Mouse (Mus musculus) limb, embryonic 13.5 days (tissue): ENCODE results near the gene Zmiz1. TPM values are rescaled to one million over a fixed set of nuclear protein-coding genes. Genes with fewer than 3 reads are reported as not detected.

Experiments
- ATAC-seq: fragments of 200-750 bp; cut with Nextera tagmentation; 2 replicates; pipeline ENCODE4 v1.8.0; 2017; ENCODE audit warnings: low read depth, moderate number of reproducible peaks, moderate TSS enrichment; ENCODE audit not compliant: low FRiP score
- H3K27ac ChIP-seq: fragments of 300-500 bp; sonication (generic); 2 replicates; pipeline ENCODE4 v1.5.1; 2015; ENCODE audit warnings: inconsistent platforms, mild to moderate bottlenecking, moderate library complexity
- H3K27me3 ChIP-seq: fragments of 300-500 bp; sonication (generic); 2 replicates; pipeline ENCODE4 v1.6.1; 2015; ENCODE audit warnings: mild to moderate bottlenecking, inconsistent platforms
- H3K36me3 ChIP-seq: fragments of 300-500 bp; sonication (generic); 2 replicates; pipeline ENCODE4 v1.6.1; 2015; ENCODE audit warnings: inconsistent platforms, mild to moderate bottlenecking, moderate library complexity
- H3K4me1 ChIP-seq: fragments of 300-500 bp; sonication (generic); 2 replicates; pipeline ENCODE4 v1.6.1; 2015; ENCODE audit warnings: inconsistent platforms
- H3K4me2 ChIP-seq: fragments of 300-500 bp; sonication (generic); replicated peaks from 2 replicates; pipeline ENCODE4 v1.6.1; 2015; ENCODE audit warnings: inconsistent platforms, mild to moderate bottlenecking, moderate library complexity
- H3K4me3 ChIP-seq: fragments of 300-500 bp; sonication (generic); 2 replicates; pipeline ENCODE4 v1.5.1; 2015; ENCODE audit warnings: moderate library complexity, mild to moderate bottlenecking, inconsistent platforms
- H3K9ac ChIP-seq: fragments of 300-500 bp; sonication (generic); 2 replicates; pipeline ENCODE4 v1.6.1; 2015; ENCODE audit warnings: mild to moderate bottlenecking, inconsistent platforms
- H3K9me3 ChIP-seq: fragments of 300-500 bp; sonication (generic); 2 replicates; pipeline ENCODE4 v1.6.1; 2016; ENCODE audit warnings: inconsistent platforms
- WGBS: fragments of 180-500 bp; shearing (Covaris S2); methylation state at CpG from one replicate; pipeline ENCODE4 v1.1.7; 2015; 5-methylcytosine and 5-hydroxymethylcytosine counted together
- polyA plus RNA-seq: library from polyadenylated mRNA; unstranded; fragments of >200 nt; fragmentation: Nextera tagmentation; extraction: Ambion mirVana; gene quantifications from 2 replicates; pipeline ENCODE4 v1.2.1, GENCODE M21; 2015

The Zmiz1 gene
- polyA plus RNA-seq, 1 experiment from 2014 or later: 68.6 TPM

DNA sequence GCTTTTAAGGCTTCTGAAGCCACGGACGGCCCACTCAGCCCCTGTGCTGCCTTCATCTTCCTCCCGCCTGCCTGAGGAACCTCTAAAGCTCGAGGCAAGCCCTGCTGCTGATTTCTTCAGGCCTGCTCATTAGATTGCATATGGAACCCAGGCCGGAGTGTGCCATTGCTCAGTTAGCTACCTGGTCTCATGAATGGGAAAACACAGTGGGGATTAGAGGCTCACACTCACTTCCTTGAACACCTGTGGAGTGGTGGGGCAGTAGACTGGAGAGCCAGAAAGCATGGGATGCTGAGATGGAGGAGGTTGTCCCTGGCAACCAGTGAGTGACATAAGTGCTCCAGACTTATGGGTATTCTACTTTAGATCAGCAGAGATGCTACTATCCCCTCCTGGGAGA is 19.3 kb downstream of the Zmiz1 start:
- Histone ChIP-seq H3K4me3 (no peak overlapping the region), H3K36me3 (peaks cover 48% of the 10 kb centered on the region), H3K4me2 (no peak overlapping the region), H3K4me1 (peaks cover 99% of the 10 kb centered on the region), H3K9me3 (no peaks in the 10 kb centered on the region), H3K27me3 (no peaks in the 10 kb centered on the region), H3K9ac (no peak overlapping the region), H3K27ac (no peak overlapping the region)
- WGBS: 58% methylated on average over 5 of the region's 5 CpGs
- no peak for ATAC-seq

- no peak overlapping the region for H3K27ac ChIP-seq
- no peaks in the 10 kb centered on the region for H3K9me3 ChIP-seq
- H3K4me1 ChIP-seq: peaks cover 99% of the 10 kb centered on the region
- no peak overlapping the region for H3K4me3 ChIP-seq
- no peak overlapping the region for H3K9ac ChIP-seq
- peaks cover 48% of the 10 kb centered on the region for H3K36me3 ChIP-seq
- no peak for ATAC-seq
- H3K27me3 ChIP-seq: no peaks in the 10 kb centered on the region
- H3K4me2 ChIP-seq: no peak overlapping the region
- WGBS: 78% methylated on average over 9 of the region's 9 CpGs
Measured at GRCm38 (mm10) chr14:25478755-25479154, 19.8 kb downstream of the Zmiz1 start.

GRCm38 (mm10) chr14:25479841-25480252 is 20.9 kb downstream of the Zmiz1 start:
- H3K4me1 ChIP-seq: peaks cover 97% of the 10 kb centered on the region
- no peak overlapping the region for H3K27ac ChIP-seq

DNA sequence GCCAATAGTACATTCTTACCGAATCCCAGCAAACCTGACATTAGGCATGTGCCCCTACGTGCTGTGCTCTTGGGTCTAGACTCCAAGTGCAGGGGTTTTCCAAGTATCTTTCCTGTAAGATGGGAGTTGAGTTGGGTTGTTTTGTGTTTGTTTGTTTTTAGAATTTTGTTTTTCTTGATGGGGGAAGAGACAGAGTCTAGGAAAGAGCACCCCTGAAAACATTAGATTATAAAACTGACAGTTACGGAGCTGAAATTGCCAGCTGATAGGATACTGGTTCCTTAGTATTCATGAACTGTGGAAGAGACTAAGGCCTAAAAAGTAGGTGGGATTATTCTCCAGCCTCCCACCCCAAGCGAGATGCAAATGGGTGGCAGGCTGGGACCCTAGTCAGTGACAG is 21.5 kb downstream of the Zmiz1 start:
- peaks cover 41% of the 10 kb centered on the region for H3K36me3 ChIP-seq
- H3K4me2 ChIP-seq: 0 out of 2 replicates have a peak overlapping the region, but pooled peaks have one; percentile 16
- no peak for ATAC-seq
- no peak overlapping the region for H3K4me3 ChIP-seq
- H3K9me3 ChIP-seq: no peaks in the 10 kb centered on the region
- H3K4me1 ChIP-seq: peaks cover 95% of the 10 kb centered on the region
- WGBS: 80% methylated on average over 4 of the region's 4 CpGs
- H3K9ac ChIP-seq: peak overlapping the region; percentile 36; the same call in 1 of the 2 replicates
- H3K27ac ChIP-seq: peak overlapping the region; percentile 72; the same call in 1 of the 2 replicates
- H3K27me3 ChIP-seq: no peaks in the 10 kb centered on the region

More at GRCm38 (mm10) chr14:25479841-25480252, 20.9 kb downstream of the Zmiz1 start:
- peak overlapping the region; percentile 36; the same call in 1 of the 2 replicates for H3K9ac ChIP-seq
- no peaks in the 10 kb centered on the region for H3K9me3 ChIP-seq
- H3K36me3 ChIP-seq: peaks cover 41% of the 10 kb centered on the region
- no peak overlapping the region for H3K4me3 ChIP-seq
- no peak overlapping the region for H3K4me2 ChIP-seq
- 51% methylated on average over 3 of the region's 3 CpGs for WGBS
- ATAC-seq: no peak
- H3K27me3 ChIP-seq: no peaks in the 10 kb centered on the region

- no peaks in the 10 kb centered on the region for H3K9me3 ChIP-seq
- peak overlapping the region; percentile 72; the same call in 1 of the 2 replicates for H3K27ac ChIP-seq
- no peaks in the 10 kb centered on the region for H3K27me3 ChIP-seq
- peaks cover 95% of the 10 kb centered on the region for H3K4me1 ChIP-seq
- H3K4me2 ChIP-seq: 0 out of 2 replicates have a peak overlapping the region, but pooled peaks have one; percentile 16
- no peak for ATAC-seq
- peaks cover 35% of the 10 kb centered on the region for H3K36me3 ChIP-seq
- H3K4me3 ChIP-seq: no peak overlapping the region
- WGBS: 70% methylated on average over 20 of the region's 20 CpGs
- H3K9ac ChIP-seq: 0 out of 2 replicates have a peak overlapping the region, but pooled peaks have one; percentile 13
Measured at GRCm38 (mm10) chr14:25480916-25481666, 22.1 kb downstream of the Zmiz1 start.

DNA sequence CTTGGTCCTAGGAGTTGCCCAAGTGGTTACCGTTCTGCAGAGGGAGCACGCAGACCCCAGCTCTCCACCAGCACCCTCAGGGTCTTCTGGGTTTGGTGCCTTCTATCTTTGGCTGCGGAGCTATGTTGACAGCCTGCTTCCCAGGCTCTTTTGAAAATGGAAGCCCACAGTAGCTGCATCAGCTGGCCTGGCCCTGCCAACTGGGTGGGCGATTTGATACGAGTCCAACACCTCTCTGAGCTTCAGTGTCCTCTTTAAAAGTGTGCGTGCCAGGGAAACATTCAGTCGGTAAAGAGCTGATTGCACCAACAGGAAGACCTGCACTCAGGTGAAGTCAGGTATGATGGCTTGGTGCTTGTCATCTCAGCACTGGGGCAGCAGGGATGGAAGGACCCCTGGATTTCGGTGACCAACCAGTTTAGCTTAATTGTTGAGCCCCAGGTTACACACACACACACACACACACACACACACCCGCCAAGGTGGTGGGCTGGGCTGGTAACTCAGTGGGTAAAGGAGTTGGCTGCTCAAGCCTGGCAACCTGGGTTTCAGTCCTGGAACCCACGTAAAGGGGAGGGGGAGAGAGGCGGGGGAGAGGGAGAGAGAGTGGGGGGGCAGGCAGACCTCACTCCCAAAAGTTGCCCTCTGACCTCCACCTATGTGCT is 22.8 kb downstream of the Zmiz1 start:
- no peaks in the 10 kb centered on the region for H3K9me3 ChIP-seq
- ATAC-seq: no peak
- H3K9ac ChIP-seq: 0 out of 2 replicates have a peak overlapping the region, but pooled peaks have one; percentile 13
- WGBS: 84% methylated on average over 11 of the region's 11 CpGs
- no peaks in the 10 kb centered on the region for H3K27me3 ChIP-seq
- H3K27ac ChIP-seq: peak overlapping the region; percentile 72; the same call in 1 of the 2 replicates
- H3K4me2 ChIP-seq: no peak overlapping the region
- no peak overlapping the region for H3K4me3 ChIP-seq
- H3K4me1 ChIP-seq: peaks cover 95% of the 10 kb centered on the region
- H3K36me3 ChIP-seq: peaks cover 30% of the 10 kb centered on the region

DNA sequence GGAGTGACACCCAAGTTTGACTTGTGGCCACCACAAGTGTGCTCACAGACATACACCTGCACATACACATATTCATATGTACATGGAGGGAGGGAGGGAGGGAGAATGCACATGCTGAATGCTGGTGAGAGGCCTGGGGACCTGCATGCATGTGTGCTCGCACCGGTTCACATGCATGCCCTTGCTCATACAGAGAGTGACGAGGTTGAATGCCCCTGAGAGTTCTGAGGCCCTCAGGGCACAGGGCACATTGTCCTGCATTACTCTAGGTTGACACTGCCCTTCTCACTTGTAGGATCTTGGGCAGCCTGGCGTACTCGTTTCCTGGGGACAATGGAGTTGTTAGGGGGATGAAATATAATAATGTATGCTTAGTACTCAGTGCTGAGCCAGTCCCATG is 23.4 kb downstream of the Zmiz1 start:
- no peaks in the 10 kb centered on the region for H3K9me3 ChIP-seq
- WGBS: 71% methylated on average over 5 of the region's 5 CpGs
- peaks cover 95% of the 10 kb centered on the region for H3K4me1 ChIP-seq
- peaks cover 30% of the 10 kb centered on the region for H3K36me3 ChIP-seq
- no peak overlapping the region for H3K4me2 ChIP-seq
- ATAC-seq: no peak
- H3K4me3 ChIP-seq: no peak overlapping the region
- H3K27me3 ChIP-seq: no peaks in the 10 kb centered on the region
- H3K9ac ChIP-seq: no peak overlapping the region
- no peak overlapping the region for H3K27ac ChIP-seq

DNA sequence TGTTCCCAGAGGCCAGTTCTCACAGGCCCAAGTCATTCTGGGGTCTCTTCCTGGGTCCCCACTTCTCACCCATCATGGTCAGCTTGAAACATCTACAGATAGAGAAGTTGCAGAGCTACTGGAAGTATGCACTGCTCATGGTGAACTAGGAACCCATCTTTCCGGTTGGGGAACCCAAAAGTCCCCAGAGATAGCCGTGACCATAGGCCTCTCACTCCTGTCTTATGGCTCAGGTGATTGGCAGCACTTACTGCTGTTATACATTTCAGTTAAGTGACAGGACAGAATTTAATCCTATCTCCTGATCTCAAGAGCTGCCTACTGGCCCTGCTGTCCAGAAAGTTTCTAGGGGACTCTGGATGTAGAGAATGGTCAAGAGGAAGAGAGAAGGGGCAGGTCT is 24.3 kb downstream of the Zmiz1 start:
- no peak for ATAC-seq
- no peak overlapping the region for H3K4me2 ChIP-seq
- no peak overlapping the region for H3K27ac ChIP-seq
- H3K27me3 ChIP-seq: no peaks in the 10 kb centered on the region
- H3K9ac ChIP-seq: no peak overlapping the region
- H3K36me3 ChIP-seq: peaks cover 28% of the 10 kb centered on the region
- H3K4me3 ChIP-seq: no peak overlapping the region
- 80% methylated on average over 2 of the region's 2 CpGs for WGBS
- no peaks in the 10 kb centered on the region for H3K9me3 ChIP-seq
- H3K4me1 ChIP-seq: peaks cover 95% of the 10 kb centered on the region

DNA sequence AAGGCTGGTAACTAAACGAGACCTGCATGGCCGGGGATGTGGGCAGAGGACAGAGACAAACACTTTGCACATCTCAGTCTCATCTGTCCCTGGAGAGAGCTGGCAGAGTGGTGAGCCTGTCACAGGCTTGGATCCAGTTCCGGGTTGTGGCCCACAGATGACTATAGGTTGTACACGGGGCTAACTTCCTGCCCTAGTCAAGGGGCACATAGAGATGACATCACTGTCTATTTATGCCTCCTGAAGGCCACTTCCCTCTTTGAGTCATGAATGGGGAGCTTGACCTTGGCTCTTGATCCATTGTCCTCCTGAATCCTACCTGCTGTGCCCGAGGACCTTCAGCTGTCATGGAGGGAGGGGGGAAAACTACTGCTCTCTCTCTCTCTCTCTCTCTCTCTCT is 25.1 kb downstream of the Zmiz1 start:
- Histone ChIP-seq H3K9me3 (no peaks in the 10 kb centered on the region), H3K4me3 (no peak overlapping the region), H3K27ac (no peak overlapping the region), H3K36me3 (peaks cover 21% of the 10 kb centered on the region), H3K4me2 (no peak overlapping the region), H3K27me3 (no peaks in the 10 kb centered on the region), H3K9ac (no peak overlapping the region), H3K4me1 (peaks cover 95% of the 10 kb centered on the region)
- 72% methylated on average over 5 of the region's 5 CpGs for WGBS
- no peak for ATAC-seq

DNA sequence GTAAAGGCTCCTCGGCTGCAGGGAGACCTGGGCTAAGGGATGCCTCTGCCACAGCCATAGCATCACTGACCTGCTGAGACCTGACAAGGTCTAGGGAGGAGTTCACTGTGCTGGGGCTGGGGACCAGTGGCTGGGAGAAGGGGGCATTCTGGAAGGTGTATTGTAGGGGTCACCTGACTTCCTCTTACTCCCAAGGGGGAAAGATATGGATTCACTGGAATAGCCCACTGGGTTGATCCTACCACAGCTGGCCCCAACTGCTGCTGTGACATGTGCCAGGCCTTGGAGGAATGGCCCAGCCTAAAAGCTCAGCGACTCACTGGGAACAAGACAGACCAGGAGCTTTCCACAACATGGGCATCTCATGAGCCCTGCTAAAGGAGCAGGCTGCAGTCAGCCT is 27.2 kb downstream of the Zmiz1 start:
- Histone ChIP-seq H3K27ac (no peak overlapping the region), H3K9ac (no peak overlapping the region; the same call in 1 of the 2 replicates), H3K9me3 (no peaks in the 10 kb centered on the region), H3K4me1 (peaks cover 93% of the 10 kb centered on the region), H3K36me3 (peaks cover 15% of the 10 kb centered on the region), H3K4me2 (no peak overlapping the region), H3K27me3 (no peaks in the 10 kb centered on the region), H3K4me3 (no peak overlapping the region)
- no peak for ATAC-seq
- WGBS: 84% methylated on average over 2 of the region's 2 CpGs

DNA sequence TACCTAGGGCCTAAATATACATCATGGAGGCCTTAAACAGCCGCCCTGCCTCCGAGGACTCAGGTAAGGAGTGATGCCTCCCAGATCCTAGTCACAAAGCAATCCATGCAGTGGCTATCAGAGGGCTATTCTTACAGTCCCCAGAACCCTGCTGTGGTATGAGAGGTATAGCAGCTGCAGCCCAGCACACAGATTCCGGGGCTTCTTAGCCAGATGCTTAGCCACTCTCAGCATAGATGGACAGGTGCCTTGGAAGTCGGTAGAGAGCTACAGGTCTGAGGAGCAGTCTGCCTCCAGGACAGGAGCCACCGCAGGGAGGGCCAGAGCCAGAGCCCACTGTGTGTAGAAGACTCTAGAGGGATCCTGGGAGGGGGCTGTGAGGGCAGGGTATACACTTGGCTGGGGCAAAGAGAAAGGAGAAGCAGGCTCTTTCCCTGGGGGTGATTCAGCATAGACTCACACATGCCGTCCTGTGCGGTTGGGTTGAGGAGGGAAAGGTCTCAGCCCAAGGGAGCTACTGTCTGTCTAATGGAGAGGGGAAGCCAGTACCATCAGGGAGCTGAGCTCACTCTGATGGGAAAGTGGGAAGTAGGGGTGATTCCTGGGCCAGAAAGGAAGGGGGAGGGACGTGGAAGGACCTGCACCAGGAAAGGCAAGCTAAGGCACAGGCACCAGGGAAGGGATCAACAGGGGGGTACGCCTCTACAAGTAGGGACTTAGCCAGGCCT is 27.9 kb downstream of the Zmiz1 start:
- Histone ChIP-seq H3K9me3 (no peaks in the 10 kb centered on the region), H3K4me2 (no peak overlapping the region), H3K36me3 (peaks cover 8% of the 10 kb centered on the region), H3K4me3 (no peak overlapping the region), H3K27ac (no peak overlapping the region), H3K9ac (peak overlapping the region; percentile 8; the same call in 1 of the 2 replicates), H3K4me1 (peaks cover 93% of the 10 kb centered on the region), H3K27me3 (no peaks in the 10 kb centered on the region)
- WGBS: 72% methylated on average over 9 of the region's 9 CpGs
- peak; percentile 16; the same call in 1 of the 2 replicates for ATAC-seq
